Mouse (Mus musculus) midbrain, embryonic 12.5 days (tissue): ENCODE measurements around the gene Gpr88. TPM values are rescaled to one million over a fixed set of nuclear protein-coding genes. Genes with fewer than 3 reads are reported as not detected.

Experiments used
- ATAC-seq: fragments of 200-750 bp; cut with Nextera tagmentation; 2 replicates; pipeline ENCODE4 v1.8.0; 2017; ENCODE audit warnings: low read depth, moderate TSS enrichment, moderate library complexity; ENCODE audit not compliant: low FRiP score
- H3K27ac ChIP-seq: fragments of 300-500 bp; sonication (generic); replicated peaks from 2 replicates; pipeline ENCODE4 v1.5.1; 2016; ENCODE audit warnings: mild to moderate bottlenecking
- H3K27me3 ChIP-seq: fragments of 300-500 bp; sonication (generic); 2 replicates; pipeline ENCODE4 v1.6.1; 2016; ENCODE audit warnings: mild to moderate bottlenecking
- H3K36me3 ChIP-seq: fragments of 300-500 bp; sonication (generic); 2 replicates; pipeline ENCODE4 v1.6.1; 2016
- H3K4me1 ChIP-seq: fragments of 300-500 bp; sonication (generic); 2 replicates; pipeline ENCODE4 v1.6.1; 2016
- H3K4me2 ChIP-seq: fragments of 300-500 bp; sonication (generic); replicated peaks from 2 replicates; pipeline ENCODE4 v1.6.1; 2016; ENCODE audit warnings: mild to moderate bottlenecking, moderate library complexity
- H3K4me3 ChIP-seq: fragments of 300-500 bp; sonication (generic); 2 replicates; pipeline ENCODE4 v1.5.1; 2016; ENCODE audit warnings: mild to moderate bottlenecking
- H3K9ac ChIP-seq: fragments of 300-500 bp; sonication (generic); replicated peaks from 2 replicates; pipeline ENCODE4 v1.6.1; 2016; ENCODE audit warnings: mild to moderate bottlenecking, moderate library complexity
- H3K9me3 ChIP-seq: fragments of 300-500 bp; sonication (generic); 2 replicates; pipeline ENCODE4 v1.6.1; 2016; ENCODE audit warnings: mild to moderate bottlenecking
- WGBS: fragments of 180-500 bp; shearing (Covaris S2); methylation state at CpG from one replicate; pipeline ENCODE4 v1.1.7; 2016; 5-methylcytosine and 5-hydroxymethylcytosine counted together
- polyA plus RNA-seq: library from polyadenylated mRNA; unstranded; fragments of >200 nt; fragmentation: Nextera tagmentation; extraction: Ambion mirVana; gene quantifications from 2 replicates; pipeline ENCODE4 v1.2.1, GENCODE M21; 2016

Gpr88 gene
- polyA plus RNA-seq, 1 experiment from 2014 or later, result 0.80 TPM

DNA sequence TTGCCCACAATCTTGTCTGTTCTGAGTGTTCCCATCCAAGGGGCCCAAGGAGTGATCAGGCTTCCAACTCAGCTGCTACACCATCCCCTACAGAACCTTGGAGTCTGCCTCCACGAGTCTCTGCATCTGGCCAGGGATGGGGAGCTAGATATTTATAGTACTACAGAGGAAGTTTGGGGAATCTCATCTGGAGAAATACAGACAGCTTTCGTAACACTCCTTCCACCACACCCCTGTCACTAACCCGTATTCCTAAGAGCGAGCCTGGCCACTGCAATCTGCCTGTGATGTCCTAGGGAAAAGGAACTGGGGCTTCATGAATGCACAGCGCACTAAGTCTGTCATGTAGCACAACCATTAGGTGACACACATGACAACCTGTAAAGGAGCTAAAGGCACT is 41.7 kb downstream of the Gpr88 start:
- no peak overlapping the region for H3K4me2 ChIP-seq
- no peaks in the 10 kb centered on the region for H3K36me3 ChIP-seq
- 90% methylated on average over 5 of the region's 5 CpGs for WGBS
- H3K4me3 ChIP-seq, result no peak overlapping the region
- H3K9ac ChIP-seq, result no peak overlapping the region
- no peaks in the 10 kb centered on the region for H3K4me1 ChIP-seq
- no peak overlapping the region for H3K27ac ChIP-seq
- ATAC-seq, result no peak
- no peaks in the 10 kb centered on the region for H3K9me3 ChIP-seq
- H3K27me3 ChIP-seq, result no peaks in the 10 kb centered on the region

DNA sequence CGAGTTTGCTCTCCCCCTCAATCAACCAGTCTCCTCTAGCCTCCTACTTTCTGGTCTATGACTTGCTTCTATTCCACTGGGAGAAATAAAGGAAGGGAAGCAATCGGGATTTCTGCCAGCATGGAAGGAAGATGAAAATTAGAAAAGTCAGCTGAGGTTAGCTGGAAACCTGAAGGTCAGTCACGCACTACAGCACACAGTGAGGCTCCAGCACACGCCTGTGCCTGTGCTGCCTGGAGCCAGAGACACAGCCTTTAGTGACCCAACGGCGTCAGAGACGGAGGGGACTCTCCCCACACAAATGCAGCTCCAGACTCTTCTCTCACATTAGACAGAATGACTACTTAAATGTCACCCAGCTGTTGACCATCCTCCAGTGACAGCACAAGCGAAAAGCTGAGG is 42.6 kb downstream of the Gpr88 start:
- WGBS, result 83% methylated on average over 8 of the region's 8 CpGs
- H3K4me2 ChIP-seq, result no peak overlapping the region
- H3K27me3 ChIP-seq, result no peaks in the 10 kb centered on the region
- H3K36me3 ChIP-seq, result no peaks in the 10 kb centered on the region
- no peak for ATAC-seq
- no peaks in the 10 kb centered on the region for H3K4me1 ChIP-seq
- no peak overlapping the region for H3K27ac ChIP-seq
- no peaks in the 10 kb centered on the region for H3K9me3 ChIP-seq
- no peak overlapping the region for H3K9ac ChIP-seq
- H3K4me3 ChIP-seq, result no peak overlapping the region

DNA sequence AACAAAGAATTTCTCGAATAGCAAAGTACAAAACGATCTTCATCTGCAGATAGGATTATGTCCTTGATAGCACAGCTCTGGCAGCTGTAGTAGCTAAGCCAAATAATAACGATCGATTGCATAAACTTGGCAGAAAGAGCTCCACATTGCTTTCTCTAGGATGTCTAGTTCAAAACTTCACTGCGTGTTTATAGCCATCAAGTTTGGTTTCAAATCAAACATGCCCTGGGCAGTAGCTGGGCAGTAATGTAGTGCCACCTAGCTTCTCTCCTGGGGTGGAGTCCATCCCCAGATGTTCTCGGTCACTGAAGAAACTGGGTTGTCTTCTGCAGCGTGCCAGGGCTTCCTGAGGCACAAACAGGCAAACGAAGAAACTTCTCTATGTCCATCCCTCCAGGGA is 44.1 kb downstream of the Gpr88 start:
- Histone ChIP-seq H3K4me3 (no peak overlapping the region), H3K4me1 (no peaks in the 10 kb centered on the region), H3K4me2 (no peak overlapping the region), H3K9ac (no peak overlapping the region), H3K36me3 (no peaks in the 10 kb centered on the region), H3K9me3 (no peaks in the 10 kb centered on the region), H3K27me3 (no peaks in the 10 kb centered on the region), H3K27ac (no peak overlapping the region)
- no peak for ATAC-seq
- 90% methylated on average over 8 of the region's 8 CpGs for WGBS

DNA sequence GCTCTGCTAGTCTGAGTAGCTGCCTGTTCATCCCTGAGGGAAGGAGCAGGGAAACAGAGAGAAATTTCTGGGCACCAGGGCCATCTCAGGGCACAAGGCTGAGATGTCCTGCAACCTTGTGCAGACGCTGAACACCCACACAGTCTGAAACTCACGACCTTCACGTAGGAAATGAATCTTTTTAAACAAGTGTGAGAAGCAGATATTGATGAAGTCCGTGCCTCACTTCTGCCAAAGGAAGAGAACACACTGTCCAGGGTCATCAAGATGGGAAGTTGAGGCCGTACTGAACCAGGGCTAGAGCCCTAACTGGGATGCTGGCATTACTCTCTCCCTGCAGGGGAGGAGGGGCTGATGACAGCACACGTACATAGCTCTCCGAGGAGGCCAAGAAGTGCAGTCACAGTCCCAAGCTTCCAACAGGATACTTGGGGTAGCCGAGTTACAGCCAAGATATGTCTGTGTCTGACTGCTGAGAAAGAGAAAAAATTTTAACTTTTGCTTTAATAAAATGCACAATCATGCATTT is 46.9 kb downstream of the Gpr88 start:
- no peak for ATAC-seq
- H3K9me3 ChIP-seq, result no peaks in the 10 kb centered on the region
- H3K4me2 ChIP-seq, result no peak overlapping the region
- no peaks in the 10 kb centered on the region for H3K27me3 ChIP-seq
- WGBS, result 75% methylated on average over 8 of the region's 8 CpGs
- no peak overlapping the region for H3K9ac ChIP-seq
- H3K4me3 ChIP-seq, result no peak overlapping the region
- H3K4me1 ChIP-seq, result no peaks in the 10 kb centered on the region
- no peak overlapping the region for H3K27ac ChIP-seq
- H3K36me3 ChIP-seq, result no peaks in the 10 kb centered on the region

DNA sequence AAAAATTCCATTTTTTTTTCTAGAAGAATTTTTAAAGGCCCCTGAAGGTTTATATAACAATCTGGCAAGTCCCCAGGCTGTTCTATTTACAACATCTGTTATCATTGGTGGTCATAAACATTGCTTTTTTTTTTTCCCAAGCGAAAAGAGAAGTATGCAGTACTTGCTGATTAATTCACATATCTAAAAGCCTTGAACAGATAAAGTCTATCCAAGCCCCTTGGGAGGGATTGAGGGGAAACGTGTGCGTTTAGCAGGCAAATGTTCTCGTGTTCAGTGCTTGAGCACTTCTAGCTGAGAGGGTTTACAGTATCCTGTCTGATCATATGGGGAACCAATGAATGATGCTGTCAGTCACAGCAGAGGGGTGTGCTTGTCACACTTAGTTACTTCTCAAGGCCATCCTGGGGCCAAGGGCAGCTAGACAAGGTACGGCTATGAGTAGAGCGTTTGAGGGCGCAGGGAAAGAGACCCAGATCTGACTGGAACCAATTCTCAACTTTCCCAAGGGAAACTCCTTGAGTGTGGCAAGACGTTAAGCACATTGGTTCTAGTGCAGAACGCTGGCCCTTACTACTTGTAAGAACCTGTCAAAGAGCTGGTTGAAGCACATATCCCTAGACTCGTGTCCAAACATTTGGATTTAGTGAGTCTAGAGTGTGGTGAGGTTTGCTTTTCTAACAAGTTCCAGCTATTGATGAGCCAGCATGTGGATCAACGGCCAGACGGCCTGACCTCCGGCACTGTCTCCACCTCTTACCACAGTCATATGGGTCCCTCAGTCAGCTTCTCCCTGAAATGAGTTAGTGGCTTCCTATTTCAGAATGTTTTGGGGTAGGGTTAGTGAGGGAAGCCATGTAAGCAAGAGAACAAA is 47.7 kb downstream of the Gpr88 start:
- Histone ChIP-seq H3K9ac (no peak overlapping the region), H3K4me2 (no peak overlapping the region), H3K4me1 (no peaks in the 10 kb centered on the region), H3K36me3 (no peaks in the 10 kb centered on the region), H3K27me3 (no peaks in the 10 kb centered on the region), H3K9me3 (no peaks in the 10 kb centered on the region), H3K4me3 (no peak overlapping the region), H3K27ac (no peak overlapping the region)
- ATAC-seq, result no peak
- WGBS, result 84% methylated on average over 13 of the region's 13 CpGs

DNA sequence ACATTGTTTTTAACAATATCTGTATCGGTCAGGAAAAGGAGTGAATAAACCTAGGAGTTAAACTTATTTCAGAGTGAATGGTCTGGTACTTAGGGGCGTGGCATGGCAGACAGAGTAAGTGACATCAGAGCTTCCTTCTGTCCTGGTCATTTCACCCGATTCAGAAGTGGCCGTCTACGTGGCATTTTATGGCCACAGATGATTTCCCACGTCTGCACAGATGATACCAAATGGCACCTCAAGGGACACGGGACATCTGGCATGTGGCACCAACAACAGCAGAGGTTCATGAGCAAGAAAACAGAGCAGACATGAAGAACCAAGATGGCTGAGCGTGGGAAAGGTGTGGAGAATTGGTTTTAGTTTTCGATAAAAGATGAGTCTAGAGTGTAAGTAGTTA is 48.7 kb downstream of the Gpr88 start:
- no peak overlapping the region for H3K4me2 ChIP-seq
- no peaks in the 10 kb centered on the region for H3K27me3 ChIP-seq
- H3K27ac ChIP-seq, result no peak overlapping the region
- H3K4me3 ChIP-seq, result no peak overlapping the region
- no peak overlapping the region for H3K9ac ChIP-seq
- ATAC-seq, result no peak
- H3K9me3 ChIP-seq, result no peaks in the 10 kb centered on the region
- 86% methylated on average over 9 of the region's 9 CpGs for whole genome bisulfite sequencing
- H3K4me1 ChIP-seq, result no peaks in the 10 kb centered on the region
- no peaks in the 10 kb centered on the region for H3K36me3 ChIP-seq

DNA sequence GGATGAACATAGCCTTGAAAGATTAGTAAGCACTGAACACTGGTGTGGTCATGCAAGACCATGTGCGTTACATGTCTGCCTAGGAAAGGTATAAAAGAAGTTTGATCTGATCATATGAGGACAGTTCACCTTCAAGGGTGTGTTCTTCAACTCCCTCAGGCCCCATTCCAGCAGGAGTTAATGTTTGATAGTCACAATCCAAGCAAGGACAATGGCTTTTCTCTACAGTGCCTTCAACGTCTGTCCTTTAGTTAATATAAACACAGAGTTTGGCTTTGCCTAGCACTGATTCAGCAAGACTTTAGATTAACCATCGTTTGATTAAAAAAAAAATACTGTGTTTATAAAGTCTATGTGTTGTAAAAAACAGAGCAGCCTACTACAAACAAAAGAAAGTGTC is 49.4 kb downstream of the Gpr88 start:
- WGBS, result 72% methylated on average over 3 of the region's 3 CpGs
- H3K9me3 ChIP-seq, result no peaks in the 10 kb centered on the region
- no peak overlapping the region for H3K9ac ChIP-seq
- no peaks in the 10 kb centered on the region for H3K27me3 ChIP-seq
- H3K36me3 ChIP-seq, result no peaks in the 10 kb centered on the region
- ATAC-seq, result no peak
- H3K4me3 ChIP-seq, result no peak overlapping the region
- H3K4me2 ChIP-seq, result no peak overlapping the region
- no peaks in the 10 kb centered on the region for H3K4me1 ChIP-seq
- H3K27ac ChIP-seq, result no peak overlapping the region

DNA sequence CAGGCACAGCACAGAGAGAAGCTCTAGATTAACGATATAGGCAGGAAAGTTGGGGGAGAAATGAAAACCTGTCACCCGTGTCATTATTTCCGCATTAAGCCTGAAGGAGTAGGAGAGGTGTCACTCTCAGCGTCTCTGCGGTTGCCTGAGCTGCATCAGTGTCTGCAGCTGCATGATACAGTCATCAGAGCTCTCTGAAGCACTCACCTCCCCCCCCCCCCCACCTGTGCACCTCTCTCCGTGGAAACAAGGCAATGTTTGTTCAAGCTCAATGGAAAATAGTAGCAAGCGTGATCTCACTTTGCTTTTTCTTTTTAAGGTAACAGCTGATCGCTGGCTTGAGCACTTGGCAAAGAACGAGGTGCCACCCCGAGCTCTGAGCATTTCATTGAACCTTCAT is 53.2 kb downstream of the Gpr88 start:
- H3K9me3 ChIP-seq, result no peaks in the 10 kb centered on the region
- no peak overlapping the region for H3K9ac ChIP-seq
- H3K27ac ChIP-seq, result no peak overlapping the region
- no peak overlapping the region for H3K4me3 ChIP-seq
- H3K4me1 ChIP-seq, result no peaks in the 10 kb centered on the region
- no peak for ATAC-seq
- no peaks in the 10 kb centered on the region for H3K27me3 ChIP-seq
- no peaks in the 10 kb centered on the region for H3K36me3 ChIP-seq
- H3K4me2 ChIP-seq, result no peak overlapping the region
- WGBS, result 80% methylated on average over 10 of the region's 10 CpGs

Other genes starting within 250 kb of the Gpr88 start
- 16.8 and 23.5 TPM in 2 replicates for gene Slc30a7, start 246.1 kb downstream of the Gpr88 start, polyA plus RNA-seq
- 24.8 and 25.7 TPM in 2 replicates for gene Extl2, start 246.0 kb downstream of the Gpr88 start, polyA plus RNA-seq
- gene Vcam1, start 123.8 kb downstream of the Gpr88 start, polyA plus RNA-seq, result 50.2 and 53.7 TPM in 2 replicates
- 17.7 and 18.1 TPM in 2 replicates for gene Cdc14a, start 170.5 kb upstream of the Gpr88 start, polyA plus RNA-seq